Comparison of ENCODE assay signal across 9 mouse cellular contexts in the genomic region with DNA sequence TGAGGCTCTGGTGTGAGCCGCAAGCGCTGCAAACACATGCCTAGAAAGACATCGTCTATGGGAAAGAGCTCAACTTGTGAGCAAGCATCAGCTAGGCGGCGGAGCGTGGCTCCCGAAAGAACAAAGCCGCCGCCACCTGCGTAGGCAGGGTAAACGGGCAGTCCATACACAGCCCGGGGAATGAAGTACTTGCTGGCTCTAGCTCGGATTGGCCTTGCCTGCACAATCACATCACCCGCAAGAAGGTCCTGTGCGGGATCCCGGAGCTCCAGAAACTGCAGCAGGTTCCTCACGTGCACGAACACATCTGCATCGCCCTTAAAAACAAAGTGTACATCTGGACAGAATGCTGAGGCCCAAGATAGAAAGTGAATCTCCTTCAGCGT. TPM values are rescaled to one million over a fixed set of nuclear protein-coding genes. Genes with fewer than 3 reads are reported as not detected.
DNase-seq lines count a peak whose midpoint lies in the region; ATAC-seq and TF ChIP-seq lines count a peak whose summit lies in the region.
"Had no signal": no experiment of that assay in that cellular context is flagged by ENCODE, and none has a peak within 500 bp of the region (broad histone marks: within the 10 kb centered on the region; RNA-seq: fewer than 3 reads in every experiment).

No protein-coding gene starts in this region.

- H3K27me3 ChIP-seq in embryonic facial prominence, embryonic 12.5 days, result peaks cover 31% of the 10 kb centered on the region
- H3K27me3 ChIP-seq in hindbrain, embryonic 16.5 days (replicated peaks; ENCODE audit: control insufficient read depth, insufficient read depth, low read length), result peaks cover 17% of the 10 kb centered on the region
- H3K27me3 ChIP-seq in midbrain, postnatal 0 days (ENCODE audit: insufficient read depth, low read length), result peaks cover 9% of the 10 kb centered on the region

- H3K27ac ChIP-seq in layer of hippocampus, adult 2 months, result peak overlapping the region; percentile 83; the same call in 1 of the 2 replicates
- H3K27ac ChIP-seq in embryonic facial prominence, embryonic 12.5 days, result no peak overlapping the region
- no peak overlapping the region for H3K27ac ChIP-seq in hindbrain, embryonic 16.5 days (ENCODE audit: low read depth, low read length)
- peak overlapping the region; percentile 65; the same call in 1 of the 2 replicates for H3K27ac ChIP-seq in midbrain, postnatal 0 days (ENCODE audit: low read depth, low read length)

- WGBS in embryonic facial prominence, embryonic 12.5 days, result 42% methylated on average over 20 of the region's 20 CpGs
- WGBS in hindbrain, embryonic 16.5 days, result 31% methylated on average over 20 of the region's 20 CpGs
- WGBS in midbrain, postnatal 0 days, result 32% methylated on average over 20 of the region's 20 CpGs

- TF ChIP-seq CTCF in layer of hippocampus, adult 2 months (conservative IDR thresholded peaks at IDR 0.05), result no peak
- TF ChIP-seq CTCF in midbrain, postnatal 0 days (IDR thresholded peaks at IDR 0.05), result no peak

- H3K9ac ChIP-seq in embryonic facial prominence, embryonic 12.5 days, result peak overlapping the region; percentile 72; the same call in 1 of the 2 replicates
- peak overlapping the region; percentile 76; the same call in 1 of the 2 replicates for H3K9ac ChIP-seq in hindbrain, embryonic 16.5 days (ENCODE audit: low read depth, low read length)
- H3K9ac ChIP-seq in midbrain, postnatal 0 days (replicated peaks; ENCODE audit: low read length, poor library complexity, severe bottlenecking), result peak overlapping the region; percentile 71; the same call in 1 of the 2 replicates

- H3K4me1 ChIP-seq in embryonic facial prominence, embryonic 12.5 days, result peaks cover 16% of the 10 kb centered on the region
- peaks cover 12% of the 10 kb centered on the region for H3K4me1 ChIP-seq in hindbrain, embryonic 16.5 days (ENCODE audit: control insufficient read depth, insufficient read depth, low read depth, low read length)
- H3K4me1 ChIP-seq in midbrain, postnatal 0 days (ENCODE audit: insufficient read depth, low read length), result peaks cover 5% of the 10 kb centered on the region; the same call in 1 of the 2 replicates

- H3K36me3 ChIP-seq in embryonic facial prominence, embryonic 12.5 days, result peaks cover 35% of the 10 kb centered on the region
- peaks cover 12% of the 10 kb centered on the region for H3K36me3 ChIP-seq in hindbrain, embryonic 16.5 days (ENCODE audit: control insufficient read depth, insufficient read depth, low read length)
- peaks cover 34% of the 10 kb centered on the region for H3K36me3 ChIP-seq in midbrain, postnatal 0 days (ENCODE audit: insufficient read depth, low read length)

- peak overlapping the region; percentile 86 for H3K4me3 ChIP-seq in layer of hippocampus, adult 2 months
- H3K4me3 ChIP-seq in embryonic facial prominence, embryonic 12.5 days, result peak overlapping the region; percentile 66
- peak overlapping the region; percentile 61 for H3K4me3 ChIP-seq in hindbrain, embryonic 16.5 days (ENCODE audit: low read length)
- H3K4me3 ChIP-seq in midbrain, postnatal 0 days (ENCODE audit: low read depth, low read length), result peak overlapping the region; percentile 64

- DNase-seq in layer of hippocampus, adult 2 months (ENCODE audit: low spot score in 2 of 2), result no peak
- DNase-seq in layer of hippocampus, adult 8-10 months (ENCODE audit: low spot score in 2 of 2), result no peak
- DNase-seq in midbrain, postnatal 0 days (ENCODE audit: low spot score), result peak; percentile 21
- DNase-seq in adrenal gland, adult (ENCODE audit: inconsistent age in 2 of 2, low spot score in 1 of 2), result no peak
- DNase-seq in spleen, adult 12 weeks (ENCODE audit: low spot score), result no peak
- DNase-seq in retina, postnatal 1 day, result no peak

- no peak for ATAC-seq in embryonic facial prominence, embryonic 12.5 days (ENCODE audit: insufficient number of reproducible peaks, insufficient read depth, low FRiP score, low TSS enrichment)
- ATAC-seq in hindbrain, embryonic 16.5 days, result peak; percentile 25; the same call in 1 of the 2 replicates
- peak; percentile 27; the same call in 1 of the 2 replicates for ATAC-seq in midbrain, postnatal 0 days (ENCODE audit: low FRiP score)

- H3K9me3 ChIP-seq in embryonic facial prominence, embryonic 12.5 days, result no peaks in the 10 kb centered on the region
- no peaks in the 10 kb centered on the region for H3K9me3 ChIP-seq in hindbrain, embryonic 16.5 days (ENCODE audit: control insufficient read depth, low read length)
- H3K9me3 ChIP-seq in midbrain, postnatal 0 days (ENCODE audit: low read length), result no peaks in the 10 kb centered on the region

- H3K4me2 ChIP-seq in embryonic facial prominence, embryonic 12.5 days (replicated peaks), result peak overlapping the region; percentile 96
- peak overlapping the region; percentile 95 for H3K4me2 ChIP-seq in hindbrain, embryonic 16.5 days (ENCODE audit: low read length)
- peak overlapping the region; percentile 97 for H3K4me2 ChIP-seq in midbrain, postnatal 0 days (ENCODE audit: low read depth, low read length, poor library complexity, severe bottlenecking)

RNA-seq across cellular contexts. Expression of gene B3gnt9, which starts 1.2 kb away (rescaled TPM):
- total RNA-seq in layer of hippocampus, adult 2 months (2021), result 1 to 10 TPM; 2.9 TPM
- 1 to 10 TPM; 3.0 to 4.0 (median 3.8) TPM for total RNA-seq in layer of hippocampus, adult 8-10 months (2022)
- 7.1 and 9.1 TPM in 2 replicates for polyA plus RNA-seq in embryonic facial prominence, embryonic 12.5 days (2016; fragmentation: Nextera tagmentation; extraction: Ambion mirVana)
- polyA plus RNA-seq in hindbrain, embryonic 16.5 days (2015; fragmentation: Nextera tagmentation; extraction: Ambion mirVana), result 12.3 and 12.4 TPM in 2 replicates
- 14.2 and 17.5 TPM in 2 replicates for total RNA-seq in midbrain, postnatal 0 days (2014; rRNA removed)
- polyA plus RNA-seq in midbrain, postnatal 0 days (2015; fragmentation: Nextera tagmentation; extraction: Ambion mirVana), result 9.5 and 11.5 TPM in 2 replicates

RNA-seq across cellular contexts. Expression of gene Tradd, which starts 10.7 kb away (rescaled TPM):
- 1 to 10 TPM; 7.0 to 7.6 TPM for total RNA-seq in layer of hippocampus, adult 2 months (2021)
- 10 to 100 TPM in 1 of 4 experiments, 1 to 10 TPM in 3; 9.2 to 10.1 (median 9.8) TPM for total RNA-seq in layer of hippocampus, adult 8-10 months (2022)
- polyA plus RNA-seq in embryonic facial prominence, embryonic 12.5 days (2016; fragmentation: Nextera tagmentation; extraction: Ambion mirVana), result 17.4 and 18.7 TPM in 2 replicates
- polyA plus RNA-seq in hindbrain, embryonic 16.5 days (2015; fragmentation: Nextera tagmentation; extraction: Ambion mirVana), result 20.7 and 21.5 TPM in 2 replicates
- total RNA-seq in midbrain, postnatal 0 days (2014; rRNA removed), result 7.5 and 8.3 TPM in 2 replicates
- 7.4 and 8.0 TPM in 2 replicates for polyA plus RNA-seq in midbrain, postnatal 0 days (2015; fragmentation: Nextera tagmentation; extraction: Ambion mirVana)

RNA-seq across cellular contexts. Expression of gene Fbxl8, which starts 10.7 kb away (rescaled TPM):
- total RNA-seq in layer of hippocampus, adult 2 months (2021), result 1 to 10 TPM in 1 of 2 experiments, under 1 TPM in 1; 0.91 to 1.9 TPM
- 1 to 10 TPM; 1.2 to 1.5 (median 1.5) TPM for total RNA-seq in layer of hippocampus, adult 8-10 months (2022)
- polyA plus RNA-seq in embryonic facial prominence, embryonic 12.5 days (2016; fragmentation: Nextera tagmentation; extraction: Ambion mirVana), result 1.2 and 1.4 TPM in 2 replicates
- polyA plus RNA-seq in hindbrain, embryonic 16.5 days (2015; fragmentation: Nextera tagmentation; extraction: Ambion mirVana), result 2.1 and 2.4 TPM in 2 replicates
- 0.52 and 0.77 TPM in 2 replicates for total RNA-seq in midbrain, postnatal 0 days (2014; rRNA removed)
- polyA plus RNA-seq in midbrain, postnatal 0 days (2015; fragmentation: Nextera tagmentation; extraction: Ambion mirVana), result 0.83 and 0.85 TPM in 2 replicates

RNA-seq across cellular contexts. Expression of gene Hsf4, which starts 15.8 kb away (rescaled TPM):
- total RNA-seq in layer of hippocampus, adult 2 months (2021), result 1 to 10 TPM; 7.2 to 9.5 TPM
- 10 to 100 TPM; 10.6 to 12.9 (median 12.0) TPM for total RNA-seq in layer of hippocampus, adult 8-10 months (2022)
- polyA plus RNA-seq in embryonic facial prominence, embryonic 12.5 days (2016; fragmentation: Nextera tagmentation; extraction: Ambion mirVana), result 0.36 TPM in 1 of 2 replicates, not detected in the other
- polyA plus RNA-seq in hindbrain, embryonic 16.5 days (2015; fragmentation: Nextera tagmentation; extraction: Ambion mirVana), result 0.80 and 1.2 TPM in 2 replicates
- total RNA-seq in midbrain, postnatal 0 days (2014; rRNA removed), result 0.33 TPM in 1 of 2 replicates, not detected in the other
- polyA plus RNA-seq in midbrain, postnatal 0 days (2015; fragmentation: Nextera tagmentation; extraction: Ambion mirVana), result 0.43 and 0.59 TPM in 2 replicates
- total RNA-seq: granulocyte monocyte progenitor cell, adult 5-6 weeks had no signal

RNA-seq across cellular contexts. Expression of gene Nol3, which starts 22.2 kb away (rescaled TPM):
- total RNA-seq in layer of hippocampus, adult 2 months (2021), result 1 to 10 TPM; 7.4 to 7.8 TPM
- 10 to 100 TPM in 2 of 4 experiments, 1 to 10 TPM in 2; 8.2 to 14.0 (median 11.6) TPM for total RNA-seq in layer of hippocampus, adult 8-10 months (2022)
- 2.1 and 2.4 TPM in 2 replicates for polyA plus RNA-seq in embryonic facial prominence, embryonic 12.5 days (2016; fragmentation: Nextera tagmentation; extraction: Ambion mirVana)
- polyA plus RNA-seq in hindbrain, embryonic 16.5 days (2015; fragmentation: Nextera tagmentation; extraction: Ambion mirVana), result 6.2 TPM in 2 replicates
- total RNA-seq in midbrain, postnatal 0 days (2014; rRNA removed), result 2.0 and 2.3 TPM in 2 replicates
- 6.5 and 8.1 TPM in 2 replicates for polyA plus RNA-seq in midbrain, postnatal 0 days (2015; fragmentation: Nextera tagmentation; extraction: Ambion mirVana)
- total RNA-seq: granulocyte monocyte progenitor cell, adult 5-6 weeks had no signal

Comparison
In these comparisons a context has a peak if more than half of its experiments do, and no peak if none do; other contexts are left out.
1. H3K27ac ChIP-seq: peak in layer of hippocampus, adult 2 months (single experiment) and midbrain, postnatal 0 days (single experiment); none in embryonic facial prominence, embryonic 12.5 days (single experiment) and hindbrain, embryonic 16.5 days (single experiment).
2. Peak in every context shown above with its lines, with median percentiles within 50 percentile points of each other: H3K4me3 ChIP-seq, H3K4me2 ChIP-seq and H3K9ac ChIP-seq.